Mouse (Mus musculus) right cerebral cortex, postnatal 25 days (tissue): Measurements from ENCODE around the gene Exoc6b.
"Not testable (repeated sequence)": the region's sequence is repeated elsewhere in the genome, so short reads cannot be mapped to it uniquely, and the experiment has no call there.

Experiments used
- DNase-seq: peaks from one replicate; pipeline ENCODE4 v3.0.0; 2022

Exoc6b gene

GRCm38 (mm10) chr6:84617051-84617450 is 452.3 kb downstream of the Exoc6b start:
- no peak for DNase-seq

GRCm38 (mm10) chr6:84616586-84616985 is 452.7 kb downstream of the Exoc6b start:
- DNase-seq, result no peak

- no peak for DNase-seq
These were observed 455.8 kb downstream of the Exoc6b start for GRCm38 (mm10) chr6:84613561-84613960.

GRCm38 (mm10) chr6:84601136-84601889 is 468.0 kb downstream of the Exoc6b start:
- no peak for DNase-seq

- not testable (repeated sequence) for DNase-seq
These were observed 470.0 kb downstream of the Exoc6b start for GRCm38 (mm10) chr6:84599296-84599695.

- no peak for DNase-seq
These were observed 470.6 kb downstream of the Exoc6b start for GRCm38 (mm10) chr6:84598725-84599124.

- DNase-seq, result no peak
These were observed 474.7 kb downstream of the Exoc6b start for GRCm38 (mm10) chr6:84594626-84595025.

GRCm38 (mm10) chr6:84593693-84594092 is 475.6 kb downstream of the Exoc6b start, which contains the start of gene Cyp26b1:
Gene Cyp26b1, minus strand, starts transcription at chr6:84593908.
- no peak for DNase-seq

- DNase-seq, result no peak
These were observed 478.2 kb downstream of the Exoc6b start for GRCm38 (mm10) chr6:84590961-84591745.

GRCm38 (mm10) chr6:84589742-84590686 is 479.3 kb downstream of the Exoc6b start:
- DNase-seq, result peak; percentile 82

- peak; percentile 26 for DNase-seq
These were observed 480.2 kb downstream of the Exoc6b start for GRCm38 (mm10) chr6:84588895-84589652.

- no peak for DNase-seq
These were observed 481.0 kb downstream of the Exoc6b start for GRCm38 (mm10) chr6:84588221-84588894.

- peak; percentile 21 for DNase-seq
These were observed 481.7 kb downstream of the Exoc6b start for GRCm38 (mm10) chr6:84587471-84588101.

- DNase-seq, result no peak
These were observed 482.6 kb downstream of the Exoc6b start for GRCm38 (mm10) chr6:84586551-84587200.

- DNase-seq, result no peak
These were observed 483.5 kb downstream of the Exoc6b start for GRCm38 (mm10) chr6:84585686-84586300.

- peak; percentile 22 for DNase-seq
These were observed 484.3 kb downstream of the Exoc6b start for GRCm38 (mm10) chr6:84584783-84585685.

GRCm38 (mm10) chr6:84583841-84584782 is 485.2 kb downstream of the Exoc6b start:
- no peak for DNase-seq

GRCm38 (mm10) chr6:84583371-84583770 is 485.9 kb downstream of the Exoc6b start:
- peak; percentile 53 for DNase-seq
